Mouse (Mus musculus) layer of hippocampus, adult 9-10 months (tissue): ENCODE measurements around the gene Polr2l.

ENCODE experiments used
- DNase-seq: peaks from one replicate; pipeline ENCODE4 v3.0.0; 2022; ENCODE audit warnings: low spot score

The Polr2l gene

DNA sequence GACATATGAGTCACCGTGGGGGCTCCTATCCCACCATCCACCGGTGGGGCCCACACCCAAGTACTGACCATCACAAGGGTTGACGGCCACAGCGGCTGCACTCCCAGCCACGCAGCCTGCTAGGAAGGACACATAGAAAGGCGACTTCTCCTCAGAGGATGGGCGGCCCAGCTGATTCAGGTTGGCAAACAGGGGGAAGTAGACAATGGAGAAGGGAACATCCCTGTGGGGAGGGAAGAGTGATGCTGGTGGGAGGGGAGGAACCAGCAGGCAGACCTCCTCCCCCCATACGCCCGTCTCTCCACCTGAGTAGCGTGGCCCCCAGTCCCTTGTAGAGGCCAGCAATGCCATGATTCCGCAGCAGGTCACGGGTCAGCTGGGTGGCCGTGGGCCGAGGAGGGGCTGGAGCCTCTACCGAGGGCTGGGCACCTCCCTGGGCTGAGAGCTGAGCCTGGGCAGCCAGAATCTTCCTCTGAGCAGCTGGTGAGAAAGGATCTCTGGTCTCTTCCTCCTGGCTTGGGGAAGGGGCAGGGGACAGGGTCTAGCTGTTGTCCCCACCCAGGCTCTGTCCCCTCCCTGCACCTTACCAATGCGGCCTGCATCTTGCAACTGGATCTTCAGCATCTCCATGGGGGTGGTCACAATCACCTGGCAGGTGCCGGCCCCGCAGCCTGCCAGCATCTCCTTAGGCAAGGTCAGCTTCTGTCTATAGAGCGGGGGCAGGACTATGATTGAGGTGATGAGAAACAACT, 43.3 kb downstream of the Polr2l start:
- no peak for DNase-seq

DNA sequence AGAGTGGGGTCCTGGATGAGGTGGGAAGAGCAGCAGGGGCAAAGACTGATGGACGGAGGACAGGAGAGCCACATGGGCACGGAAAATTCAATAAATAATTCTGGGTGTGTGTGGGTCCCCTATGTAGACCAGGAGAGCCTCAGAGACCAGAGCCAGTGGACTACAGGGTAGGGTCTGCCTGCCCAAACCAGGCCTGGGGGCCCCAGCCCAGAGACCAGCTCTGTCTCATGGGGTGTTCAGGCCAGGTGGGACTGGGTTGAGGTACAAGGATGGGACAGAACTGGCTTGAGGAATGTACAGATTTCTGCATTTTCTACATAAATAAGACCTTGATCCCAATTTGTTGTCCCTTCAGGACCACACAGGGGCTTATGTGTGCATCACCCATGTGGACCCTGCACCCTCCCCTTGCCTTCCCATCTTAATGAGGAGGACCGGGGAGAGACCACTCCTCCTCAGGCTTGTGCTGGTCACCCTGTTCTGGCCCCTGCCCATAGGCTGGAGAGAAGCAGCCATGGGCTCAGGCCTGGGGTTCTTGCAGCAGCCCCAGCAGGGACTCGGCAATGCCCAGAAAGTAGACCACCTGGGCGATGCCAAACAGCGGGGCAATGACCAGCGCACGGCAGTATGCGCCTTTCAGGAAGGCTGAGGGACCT, 44.2 kb downstream of the Polr2l start:
- DNase-seq, result no peak

DNA sequence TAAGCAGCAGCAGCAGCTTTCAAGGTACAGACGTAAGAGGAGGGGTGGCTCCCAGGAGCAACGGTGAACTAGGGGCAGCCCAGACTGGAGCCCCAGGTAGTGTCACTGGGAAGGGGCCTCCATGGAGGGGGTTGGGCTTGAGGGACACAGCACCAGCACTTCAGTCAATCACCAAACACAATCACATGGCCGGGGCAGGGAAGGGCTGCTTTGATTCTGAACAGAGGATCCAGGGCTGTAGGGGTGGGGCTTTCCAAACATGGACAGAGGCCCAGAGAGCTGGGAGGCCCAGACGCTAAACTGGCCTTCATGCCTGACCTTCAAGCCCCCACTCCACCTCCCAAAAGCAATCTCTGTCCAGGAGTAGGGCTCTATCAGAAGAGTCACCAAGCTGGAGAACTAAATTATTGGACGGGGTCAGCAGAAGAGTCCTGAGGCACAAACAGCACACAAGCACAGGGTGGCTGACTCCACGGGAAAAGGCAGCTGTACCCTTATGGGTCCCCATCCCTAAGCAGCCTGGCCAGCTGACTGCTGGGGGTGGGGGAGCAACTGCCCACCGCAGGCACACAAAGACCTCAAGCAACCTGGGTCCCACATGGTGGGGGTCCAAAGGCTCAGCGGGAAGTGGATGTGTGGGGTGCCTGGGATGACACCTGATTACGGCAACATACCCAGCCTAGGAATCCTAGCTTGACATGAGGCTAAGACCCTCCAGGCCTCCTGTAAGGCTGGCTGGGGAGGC, 44.9 kb downstream of the Polr2l start:
- no peak for DNase-seq

DNA sequence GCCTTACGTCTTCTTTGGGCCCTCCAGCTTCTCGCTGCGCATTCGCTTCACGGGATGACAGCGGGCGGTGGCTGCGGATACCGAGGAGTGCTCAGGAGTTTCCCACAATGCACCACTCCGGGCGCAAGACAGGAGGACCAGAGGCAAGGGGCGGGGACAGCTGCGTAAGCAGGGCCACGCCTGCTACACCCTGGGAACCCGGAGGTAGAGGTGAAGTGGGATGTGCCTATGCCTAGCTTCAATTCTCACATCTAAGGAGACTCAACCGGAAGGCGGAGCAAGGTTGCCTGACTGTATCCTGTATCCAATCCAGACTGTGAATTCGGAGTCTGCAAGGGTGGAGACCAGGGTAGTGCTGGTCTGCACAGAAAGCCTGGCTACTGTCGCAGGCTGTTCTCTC, 45.6 kb downstream of the Polr2l start, which contains the start of gene Cend1:
TSS of gene Cend1 (minus strand) at position 182 of the 400 bp plus-strand sequence.
- DNase-seq, result no peak

DNA sequence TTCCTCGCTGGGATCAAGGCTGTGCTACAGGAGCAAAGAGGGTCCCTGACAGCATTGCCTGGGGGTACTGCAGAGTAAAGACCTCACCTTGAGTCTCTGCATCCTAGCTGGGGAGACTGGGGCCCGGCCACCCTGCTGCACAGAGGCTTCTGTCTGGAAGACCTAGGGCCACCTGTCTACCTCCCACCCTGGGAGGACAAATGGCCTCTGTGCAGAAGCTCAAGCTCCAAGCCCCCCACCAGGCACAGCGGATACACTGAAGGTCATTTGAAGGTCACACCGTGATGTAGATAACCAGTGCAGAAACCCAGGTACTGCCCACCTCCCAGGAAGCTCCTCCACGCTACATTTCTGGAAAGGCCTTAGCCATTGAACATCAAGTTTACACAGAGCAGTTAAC, 46.2 kb downstream of the Polr2l start:
- DNase-seq, result no peak

DNA sequence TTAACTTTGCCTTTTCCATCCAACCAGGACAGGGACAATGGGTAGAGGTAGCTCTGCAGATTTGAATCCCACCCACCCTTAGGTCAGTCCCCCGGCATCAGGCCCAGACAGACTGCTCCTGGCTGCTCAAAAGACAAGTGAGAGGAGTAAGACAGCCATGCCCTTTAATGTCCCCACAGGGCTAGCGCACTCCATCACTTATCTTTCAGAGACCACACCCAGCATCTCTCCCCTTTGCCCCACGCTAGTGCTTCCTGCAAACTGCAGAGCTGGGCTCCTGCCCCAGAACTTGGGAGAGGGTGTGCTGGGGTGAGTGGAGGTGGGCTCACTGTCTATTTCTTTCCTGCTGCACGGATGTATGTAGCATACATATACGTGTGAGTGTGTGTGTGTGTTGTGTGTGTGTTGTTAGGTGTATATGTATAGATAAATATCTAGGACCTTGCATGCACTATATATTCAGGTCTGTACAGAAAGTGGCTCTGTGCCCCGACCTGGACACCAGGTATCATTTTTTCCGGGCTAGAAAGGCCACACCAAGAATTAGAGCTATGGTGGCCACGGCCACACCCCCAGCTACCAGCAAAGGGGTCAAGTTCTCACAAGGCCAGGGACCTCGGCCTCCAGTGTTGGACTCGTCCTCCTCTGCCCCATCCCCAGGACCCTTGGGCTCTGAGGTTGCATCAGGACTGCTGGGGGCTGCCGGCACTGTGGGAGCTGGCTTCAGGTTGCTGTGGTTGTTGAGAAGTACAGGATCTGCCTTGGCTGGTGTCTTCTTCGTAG, 47.8 kb downstream of the Polr2l start:
- no peak for DNase-seq

DNA sequence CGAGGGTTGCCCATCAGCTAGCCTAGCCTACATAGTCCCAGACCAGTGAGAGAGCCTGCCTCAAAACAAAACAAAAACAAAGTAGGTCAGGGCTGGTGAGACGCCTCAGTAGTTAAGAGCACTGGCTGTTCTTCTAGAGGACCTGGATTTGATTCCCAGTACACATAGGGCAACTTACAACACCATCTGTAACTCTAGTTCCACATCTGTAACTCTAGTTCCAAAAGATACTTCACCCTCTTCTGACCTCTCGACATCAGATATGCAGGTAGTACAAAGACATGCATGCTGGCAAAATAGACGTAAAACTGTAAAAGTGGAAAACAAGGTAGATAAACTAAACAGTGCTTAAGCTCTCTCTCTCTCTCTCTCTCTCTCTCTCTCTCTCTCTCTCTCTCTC, 51.1 kb downstream of the Polr2l start:
- DNase-seq, result no peak
